Mouse (Mus musculus) MEL (cell line): ENCODE measurements around the gene Resp18. TPM values are rescaled to one million over a fixed set of nuclear protein-coding genes. Genes with fewer than 3 reads are reported as not detected.

ENCODE experiments used
- DNase-seq: peaks from one replicate; pipeline ENCODE4 v3.0.0; 2011; ENCODE audit warnings: low read depth, low spot score
- H3K27ac ChIP-seq: 2 replicates; pipeline ENCODE4 v1.5.1; 2012; ENCODE audit warnings: low read depth, mild to moderate bottlenecking, control low read depth, low read length, moderate library complexity; ENCODE audit not compliant: control insufficient read depth
- H3K27me3 ChIP-seq, 2 experiments: fragments of 150-350 bp in 1 of 2; sonication (generic) in 1 of 2; 2 replicates each; pipeline ENCODE4 v1.6.1; 2012; ENCODE audit warnings: low read length in 2 of 2, mild to moderate bottlenecking in 2 of 2, improper control_type of control experiment in 1 of 2, moderate library complexity in 1 of 2; ENCODE audit not compliant: insufficient read depth in 2 of 2, control insufficient read depth in 1 of 2
- H3K36me3 ChIP-seq, 2 experiments: 2 replicates each; pipeline ENCODE4 v1.6.1; 2012 to 2014; ENCODE audit warnings: low read length in 2 of 2, improper control_type of control experiment in 1 of 2, inconsistent platforms in 1 of 2, mild to moderate bottlenecking in 1 of 2; ENCODE audit not compliant: insufficient read depth in 2 of 2, control insufficient read depth in 1 of 2
- H3K4me1 ChIP-seq, 2 experiments: fragments of 150-350 bp in 1 of 2; sonication (generic) in 1 of 2; 2 replicates each; pipeline ENCODE4 v1.6.1; 2012; ENCODE audit warnings: low read length in 2 of 2, improper control_type of control experiment in 1 of 2, mild to moderate bottlenecking in 1 of 2; ENCODE audit not compliant: insufficient read depth in 2 of 2, control insufficient read depth in 1 of 2
- H3K4me3 ChIP-seq, 2 experiments: fragments of 150-350 bp in 1 of 2; sonication (generic) in 1 of 2; 2 replicates each; pipeline ENCODE4 v1.5.1; 2012; ENCODE audit warnings: low read depth in 2 of 2, low read length in 2 of 2, mild to moderate bottlenecking in 2 of 2, moderate library complexity in 2 of 2, control low read depth in 1 of 2, improper control_type of control experiment in 1 of 2; ENCODE audit not compliant: control insufficient read depth in 1 of 2, insufficient read depth in 1 of 2
- H3K79me2 ChIP-seq: 2 replicates; pipeline ENCODE4 v1.6.1; 2012; ENCODE audit warnings: mild to moderate bottlenecking, low read length, moderate library complexity; ENCODE audit not compliant: control insufficient read depth, poor library complexity, insufficient read depth
- H3K9ac ChIP-seq: 2 replicates; pipeline ENCODE4 v1.6.1; 2012; ENCODE audit warnings: low read depth, mild to moderate bottlenecking, control low read depth, low read length, moderate library complexity; ENCODE audit not compliant: control insufficient read depth, poor library complexity, severe bottlenecking
- H3K9me3 ChIP-seq: fragments of 150-350 bp; sonication (generic); replicated peaks from 2 replicates; pipeline ENCODE4 v1.6.1; 2012; ENCODE audit warnings: mild to moderate bottlenecking, low read length, improper control_type of control experiment, moderate library complexity; ENCODE audit not compliant: insufficient read depth
- CHD2 ChIP-seq: IDR thresholded peaks from 2 replicates; pipeline ENCODE4 v1.6.1; 2011; ENCODE audit warnings: low read length, improper control_type of control experiment
- CTCF ChIP-seq, 3 experiments: IDR thresholded peaks in 2 of 3; conservative IDR thresholded peaks in 1 of 3; 2 replicates each; pipeline ENCODE4 v1.5.1; 2011 to 2012; ENCODE audit warnings: low read length in 3 of 3, low read depth in 2 of 3, mild to moderate bottlenecking in 2 of 3, improper control_type of control experiment in 1 of 3, inconsistent platforms in 1 of 3, mixed read lengths in 1 of 3, moderate library complexity in 1 of 3; ENCODE audit not compliant: control insufficient read depth in 1 of 3, insufficient read depth in 1 of 3, poor library complexity in 1 of 3, severe bottlenecking in 1 of 3
- ELF1 ChIP-seq: IDR thresholded peaks from 2 replicates; pipeline ENCODE4 v1.6.1; 2014; ENCODE audit warnings: low read depth, mild to moderate bottlenecking, inconsistent platforms, low read length, improper control_type of control experiment, moderate library complexity
- EP300 ChIP-seq, 2 experiments: IDR thresholded peaks; 2 replicates each; pipeline ENCODE4 v1.6.1; 2011; ENCODE audit warnings: improper control_type of control experiment in 2 of 2, low read length in 2 of 2, low read depth in 1 of 2, mild to moderate bottlenecking in 1 of 2
- GABPA ChIP-seq: IDR thresholded peaks from 2 replicates; pipeline ENCODE4 v1.6.1; 2012; ENCODE audit warnings: low read depth, mild to moderate bottlenecking, inconsistent platforms, low read length, improper control_type of control experiment, moderate library complexity
- GATA1 ChIP-seq: IDR thresholded peaks from 2 replicates; pipeline ENCODE4 v1.6.1; 2011; ENCODE audit warnings: low read depth, low read length, improper control_type of control experiment
- HCFC1 ChIP-seq: IDR thresholded peaks from 2 replicates; pipeline ENCODE4 v1.6.1; 2012; ENCODE audit warnings: low read depth, mild to moderate bottlenecking, inconsistent platforms, low read length, improper control_type of control experiment, moderate library complexity
- MAX ChIP-seq: IDR thresholded peaks from 2 replicates; pipeline ENCODE4 v1.6.1; 2011; ENCODE audit warnings: low read length, improper control_type of control experiment
- NELFE ChIP-seq: IDR thresholded peaks from 2 replicates; pipeline ENCODE4 v1.6.1; 2011; ENCODE audit warnings: low read depth, low read length, improper control_type of control experiment
- NRF1 ChIP-seq: IDR thresholded peaks from 2 replicates; pipeline ENCODE4 v1.6.1; 2014; ENCODE audit warnings: low read depth, mild to moderate bottlenecking, inconsistent platforms, low read length, improper control_type of control experiment, moderate library complexity; ENCODE audit not compliant: poor library complexity, insufficient read depth, severe bottlenecking
- POLR2A ChIP-seq, 2 experiments: IDR thresholded peaks; 2 replicates each; pipeline ENCODE4 v1.6.1; 2011 to 2012; ENCODE audit warnings: low read length in 2 of 2, mild to moderate bottlenecking in 2 of 2, control low read depth in 1 of 2, improper control_type of control experiment in 1 of 2, low read depth in 1 of 2, moderate library complexity in 1 of 2; ENCODE audit not compliant: control insufficient read depth in 1 of 2, insufficient read depth in 1 of 2, poor library complexity in 1 of 2
- POLR2AphosphoS5 ChIP-seq: IDR thresholded peaks from 2 replicates; pipeline ENCODE4 v1.6.1; 2012; ENCODE audit warnings: low read depth, borderline replicate concordance, mild to moderate bottlenecking, inconsistent platforms, low read length, moderate library complexity, mixed read lengths
- RAD21 ChIP-seq: IDR thresholded peaks from 2 replicates; pipeline ENCODE4 v1.6.1; 2011; ENCODE audit warnings: mild to moderate bottlenecking, low read depth, low read length, improper control_type of control experiment
- RCOR1 ChIP-seq: IDR thresholded peaks from 2 replicates; pipeline ENCODE4 v1.6.1; 2012; ENCODE audit warnings: low read depth, mild to moderate bottlenecking, inconsistent platforms, low read length, improper control_type of control experiment
- SIN3A ChIP-seq: IDR thresholded peaks from 2 replicates; pipeline ENCODE4 v1.6.1; 2012; ENCODE audit warnings: low read length, improper control_type of control experiment, inconsistent platforms
- SMC3 ChIP-seq: IDR thresholded peaks from 2 replicates; pipeline ENCODE4 v1.6.1; 2011; ENCODE audit warnings: low read depth, low read length, improper control_type of control experiment
- TBP ChIP-seq: IDR thresholded peaks from 2 replicates; pipeline ENCODE4 v1.8.0; 2011; ENCODE audit warnings: low read depth, low read length, improper control_type of control experiment
- UBTF ChIP-seq: IDR thresholded peaks from 2 replicates; pipeline ENCODE4 v1.6.1; 2012; ENCODE audit warnings: low read depth, mild to moderate bottlenecking, inconsistent platforms, low read length, improper control_type of control experiment, moderate library complexity, borderline replicate concordance; ENCODE audit not compliant: insufficient read depth
- USF1 ChIP-seq: IDR thresholded peaks from 2 replicates; pipeline ENCODE4 v1.6.1; 2014; ENCODE audit warnings: low read depth, mild to moderate bottlenecking, inconsistent platforms, low read length, improper control_type of control experiment, moderate library complexity
- ZC3H11A ChIP-seq: IDR thresholded peaks from 2 replicates; pipeline ENCODE4 v1.6.1; 2012; ENCODE audit warnings: low read depth, mild to moderate bottlenecking, inconsistent platforms, low read length, improper control_type of control experiment
- ZKSCAN1 ChIP-seq: IDR thresholded peaks from 2 replicates; pipeline ENCODE4 v1.6.1; 2012; ENCODE audit warnings: low read depth, mild to moderate bottlenecking, inconsistent platforms, low read length, improper control_type of control experiment, moderate library complexity
- ZMIZ1 ChIP-seq: IDR thresholded peaks from 2 replicates; pipeline ENCODE4 v1.6.1; 2012; ENCODE audit warnings: low read depth, mild to moderate bottlenecking, inconsistent platforms, low read length, improper control_type of control experiment, moderate library complexity
- ZNF384 ChIP-seq: IDR thresholded peaks from 2 replicates; pipeline ENCODE4 v1.6.1; 2012; ENCODE audit warnings: low read depth, mild to moderate bottlenecking, inconsistent platforms, low read length, improper control_type of control experiment
- polyA plus RNA-seq, 2 experiments: library from polyadenylated mRNA; stranded (reverse) in 1 of 2; unstranded in 1 of 2; fragments of >175 nt in 1 of 2; fragments of >200 nt in 1 of 2; gene quantifications; 2 replicates each; pipeline versions ENCODE4 v1.2.1 to v1.2.4; 2012; ENCODE audit warnings: low replicate concordance in 2 of 2, low read depth in 1 of 2; ENCODE audit not compliant: insufficient read length in 2 of 2, insufficient read depth in 1 of 2, missing spikeins in 1 of 2
- total RNA-seq: library from RNA; depleted of rRNA; stranded (reverse); fragments of 300-350 nt; gene quantifications from 2 replicates; pipeline ENCODE4 v1.2.3, GENCODE M21; 2012

Gene Resp18
- total and polyA plus RNA-seq, 3 experiments = not detected

DNA sequence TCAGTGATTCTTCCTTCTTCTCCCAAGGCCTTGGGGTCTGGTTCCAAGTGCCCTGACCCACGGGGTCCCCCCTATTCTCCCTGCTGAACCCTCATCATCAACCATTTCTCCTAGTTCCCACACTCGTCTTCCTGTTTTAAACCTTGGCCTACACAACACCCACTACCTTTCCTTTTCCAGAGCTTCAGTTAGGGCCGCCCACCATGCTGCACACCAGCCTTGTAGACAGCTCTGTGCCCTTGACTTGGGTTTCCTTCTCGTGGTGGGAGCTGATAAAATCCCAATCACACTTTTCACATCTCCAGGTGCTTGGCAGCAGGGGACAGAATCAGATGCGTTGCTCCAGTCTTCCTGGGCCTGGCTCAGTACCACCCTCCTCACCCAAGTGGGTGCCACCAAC lies 16.1 kb upstream of the Resp18 start:
- no peak overlapping the region for H3K9ac ChIP-seq
- peaks cover 1 to 2% of the 10 kb centered on the region in 2 experiments; a peak in 2 of 4 replicates for H3K27me3 ChIP-seq
- no peaks in the 10 kb centered on the region for H3K79me2 ChIP-seq
- H3K9me3 ChIP-seq = no peaks in the 10 kb centered on the region
- no peaks in the 10 kb centered on the region for H3K36me3 ChIP-seq
- H3K4me3 ChIP-seq = no peak overlapping the region
- TF ChIP-seq UBTF = no peak
- TF ChIP-seq RCOR1 = no peak
- TF ChIP-seq ZC3H11A = no peak
- TF ChIP-seq RAD21 = no peak
- TF ChIP-seq GABPA = no peak
- TF ChIP-seq NRF1 = no peak
- TF ChIP-seq ELF1 = no peak
- no peak for TF ChIP-seq ZMIZ1
- no peak for TF ChIP-seq SIN3A
- no peak for TF ChIP-seq POLR2A (IDR thresholded peaks at IDR 0.05; ENCODE audit: control insufficient read depth in 1 of 2, insufficient read depth in 1 of 2, low read depth in 1 of 2, low read length in 2 of 2, poor library complexity in 1 of 2)
- TF ChIP-seq CTCF (IDR thresholded peaks at IDR 0.05 in 2 of 3, conservative IDR thresholded peaks at IDR 0.05 in 1 of 3; ENCODE audit: control insufficient read depth in 1 of 3, insufficient read depth in 1 of 3, low read depth in 2 of 3, low read length in 3 of 3, poor library complexity in 1 of 3, severe bottlenecking in 1 of 3) = no peak
- no peak for TF ChIP-seq SMC3
- TF ChIP-seq POLR2AphosphoS5 = no peak
- H3K27ac ChIP-seq = no peak overlapping the region
- no peak for DNase-seq
- no peaks in the 10 kb centered on the region for H3K4me1 ChIP-seq

DNA sequence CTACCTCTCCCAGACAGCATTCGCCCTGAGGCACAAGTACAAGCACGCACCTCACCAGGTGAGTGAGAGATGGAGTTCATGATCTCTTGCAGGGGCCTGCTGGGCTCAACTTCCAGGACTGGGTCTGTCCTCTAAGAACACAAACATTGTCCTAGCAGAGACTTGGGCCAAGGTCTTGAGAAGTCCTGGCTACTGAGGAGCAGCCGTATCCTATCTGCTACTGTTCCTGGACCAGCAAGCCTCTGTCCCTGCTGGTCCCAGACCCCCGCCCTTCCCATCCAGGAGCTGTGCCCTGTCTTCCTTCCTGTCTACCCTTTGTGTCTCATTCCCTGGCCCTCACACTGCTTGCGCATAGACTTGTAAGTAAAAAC lies 15.1 kb upstream of the Resp18 start:
- H3K9ac ChIP-seq = no peak overlapping the region
- DNase-seq = no peak
- no peaks in the 10 kb centered on the region for H3K4me1 ChIP-seq
- TF ChIP-seq CHD2 (no peak), TBP (no peak), ELF1 (no peak), NRF1 (no peak), RAD21 (no peak), USF1 (no peak), HCFC1 (no peak), ZKSCAN1 (no peak), RCOR1 (no peak), POLR2A (IDR thresholded peaks at IDR 0.05; ENCODE audit: control insufficient read depth in 1 of 2, insufficient read depth in 1 of 2, low read depth in 1 of 2, low read length in 2 of 2, poor library complexity in 1 of 2) (no peak), EP300 (IDR thresholded peaks at IDR 0.05; ENCODE audit: low read depth in 1 of 2, low read length in 2 of 2) (no peak), UBTF (no peak), ZC3H11A (no peak), GATA1 (no peak), ZNF384 (no peak), MAX (no peak), NELFE (no peak)
- no peaks in the 10 kb centered on the region for H3K36me3 ChIP-seq
- no peaks in the 10 kb centered on the region for H3K79me2 ChIP-seq
- no peaks in the 10 kb centered on the region for H3K9me3 ChIP-seq
- H3K27ac ChIP-seq = no peak overlapping the region
- peaks cover 1 to 2% of the 10 kb centered on the region in 2 experiments; a peak in 3 of 4 replicates for H3K27me3 ChIP-seq
- no peak overlapping the region for H3K4me3 ChIP-seq
